Mouse (Mus musculus) lung, postnatal 0 days (tissue): ENCODE results near the gene Tcp11l1.

Experiments
- CTCF ChIP-seq: IDR thresholded peaks from 2 replicates; pipeline ENCODE4 v1.5.1; 2016; ENCODE audit warnings: antibody characterized with exemption, mild to moderate bottlenecking
- EP300 ChIP-seq: IDR thresholded peaks from 2 replicates; pipeline ENCODE4 v1.6.1; 2016; ENCODE audit warnings: antibody characterized with exemption, mild to moderate bottlenecking, control low read depth

DNA sequence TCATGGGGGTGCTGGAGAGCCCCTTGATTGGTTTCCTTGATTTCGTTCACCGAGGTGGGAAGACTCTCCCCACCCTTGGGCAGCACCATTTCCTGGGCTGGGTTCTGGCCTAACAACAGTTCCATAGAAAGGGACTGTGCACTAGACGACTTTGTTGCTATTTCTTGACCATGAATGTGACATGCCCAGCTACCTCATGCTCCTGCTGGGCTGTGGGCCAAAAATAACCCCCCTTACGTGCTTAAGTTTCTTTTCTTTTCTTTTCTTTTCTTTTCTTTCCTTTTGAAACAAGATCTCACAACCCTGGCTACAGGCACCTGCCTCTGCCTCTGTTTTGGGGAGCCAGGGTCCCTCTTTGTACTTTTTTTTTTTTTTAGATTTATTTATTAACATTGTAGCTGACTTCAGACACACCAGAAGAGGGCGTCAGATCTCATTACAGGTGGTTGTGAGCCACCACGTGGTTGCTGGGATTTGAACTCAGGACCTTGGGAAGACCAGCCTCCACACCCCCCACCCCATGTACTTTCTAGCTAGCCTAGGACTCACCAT lies 2.1 kb downstream of the Tcp11l1 start:
- no peak for TF ChIP-seq CTCF
- TF ChIP-seq EP300: no peak
